Mouse (Mus musculus) lung, postnatal 4 days (tissue): Measurements from ENCODE around the gene Afap1.

Experiments
- DNase-seq, 2 experiments: peaks; one replicate each; pipeline ENCODE4 v3.0.0; 2021

Gene Afap1

DNA sequence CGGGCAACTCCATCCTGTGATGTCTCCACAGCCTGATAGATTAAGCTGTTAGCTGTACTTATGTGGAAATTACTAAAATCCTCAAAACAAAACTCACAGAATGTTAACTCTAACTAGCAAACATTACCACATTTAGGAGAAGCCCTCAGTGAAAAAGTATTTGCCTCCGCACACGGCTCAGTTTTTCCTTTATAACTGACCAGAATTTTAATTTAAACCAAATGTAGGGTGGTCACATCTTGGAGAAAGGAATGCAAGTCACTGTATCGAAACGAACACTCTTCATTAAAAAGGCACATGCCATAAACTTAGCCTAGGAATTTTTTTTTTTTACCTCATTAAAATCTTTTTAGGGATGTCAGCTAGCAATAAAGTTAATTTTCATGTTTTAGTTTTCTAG, 87.4 kb downstream of the Afap1 start:
- DNase-seq, result no peak

DNA sequence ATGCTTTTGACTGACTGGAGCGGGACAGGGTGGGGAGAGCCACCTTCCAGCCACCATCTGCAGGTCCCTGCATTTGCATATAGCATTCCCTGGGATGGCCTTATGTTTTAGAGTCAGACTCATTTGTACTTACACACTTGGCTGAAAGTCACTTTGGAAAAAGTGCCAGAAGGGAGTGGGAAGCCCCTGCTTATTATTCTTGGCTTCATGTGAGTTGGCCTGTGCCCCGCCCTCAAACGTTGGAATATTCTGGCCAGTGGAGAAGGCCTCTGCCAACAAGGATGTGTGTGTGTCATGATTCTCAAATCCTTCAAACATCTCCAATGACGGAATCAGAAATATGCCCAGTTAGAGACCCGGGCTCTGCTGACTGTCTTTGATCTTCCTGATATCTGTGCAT, 88.2 kb downstream of the Afap1 start:
- DNase-seq, result no peak

DNA sequence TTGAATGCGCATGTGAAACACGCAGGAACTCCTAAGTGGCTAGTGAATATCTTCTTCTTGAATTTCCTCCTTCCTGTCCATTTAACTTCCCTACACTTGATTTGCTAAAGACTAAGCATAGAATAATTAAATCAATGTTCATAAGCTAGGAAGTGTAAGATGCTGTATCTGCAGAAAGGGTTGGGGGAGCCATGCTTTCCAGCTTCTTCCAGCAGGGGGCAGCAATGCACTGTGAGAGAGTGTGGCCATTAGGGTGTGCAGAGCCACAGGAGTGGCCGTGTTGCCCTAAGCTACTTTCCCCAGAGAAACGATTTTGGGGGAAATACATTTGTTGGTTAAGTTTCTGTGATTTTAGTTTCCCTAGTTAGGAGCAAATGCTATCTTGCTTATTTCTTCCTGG, 88.9 kb downstream of the Afap1 start:
- peak; percentile 63 to 82 for DNase-seq

DNA sequence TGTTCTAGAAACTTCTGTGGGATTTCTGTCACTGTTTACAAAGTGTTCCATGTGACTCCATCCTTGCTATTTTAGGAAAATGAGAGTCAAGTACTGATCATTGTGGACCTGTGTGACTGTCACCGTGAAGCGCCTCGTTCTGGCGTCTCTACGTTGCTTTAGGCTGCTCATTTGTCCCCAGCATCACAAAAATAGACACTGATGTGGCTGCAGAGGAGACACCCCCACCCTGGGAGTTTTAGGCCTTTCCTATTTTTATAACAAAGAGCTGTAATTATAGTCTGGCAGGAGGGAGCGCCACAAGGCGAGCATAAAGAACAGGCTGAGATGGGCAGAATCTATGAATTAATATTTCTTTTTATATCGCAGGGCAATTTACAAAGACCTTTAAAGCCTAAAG, 92.5 kb downstream of the Afap1 start:
- DNase-seq, result no peak

DNA sequence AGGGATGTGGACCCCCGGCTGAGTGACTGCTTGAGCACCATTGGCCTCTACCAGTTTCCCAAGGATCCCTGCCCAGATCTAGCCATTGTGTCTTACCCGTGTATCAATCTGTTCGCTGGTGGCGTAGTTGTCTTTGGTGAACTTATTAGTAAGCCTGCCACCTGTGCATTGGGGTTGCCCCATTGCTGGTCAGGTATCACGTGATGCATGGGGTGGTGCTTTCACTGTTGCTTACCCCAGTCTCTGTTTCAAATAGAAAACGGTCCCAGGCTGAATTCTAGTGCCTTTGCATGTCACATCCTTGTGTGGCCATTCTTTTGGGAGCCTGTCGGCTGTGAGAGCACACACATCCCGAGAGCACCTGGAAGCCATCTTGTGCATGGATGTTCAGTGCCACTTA, 95.0 kb downstream of the Afap1 start:
- DNase-seq, result no peak

DNA sequence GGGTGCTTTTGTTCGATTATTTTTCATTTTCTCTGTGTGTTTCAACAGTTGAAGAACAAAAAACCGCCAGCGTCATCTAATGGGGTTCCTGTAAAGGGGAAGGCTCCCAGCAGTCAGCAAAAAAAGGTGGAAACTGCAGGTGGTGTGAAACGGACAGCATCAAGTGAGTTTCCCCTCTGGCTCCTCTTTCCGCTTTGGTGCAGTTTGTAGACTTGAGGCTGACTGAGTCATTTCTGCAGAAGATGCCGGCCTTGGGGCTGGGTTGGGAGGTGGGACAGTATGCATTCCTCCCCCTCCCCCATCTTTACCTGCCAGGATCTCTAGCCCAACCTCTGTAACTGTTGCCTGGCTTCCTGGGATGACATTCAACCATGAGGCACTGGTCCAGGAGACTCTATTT, 96.4 kb downstream of the Afap1 start:
- DNase-seq, result no peak

DNA sequence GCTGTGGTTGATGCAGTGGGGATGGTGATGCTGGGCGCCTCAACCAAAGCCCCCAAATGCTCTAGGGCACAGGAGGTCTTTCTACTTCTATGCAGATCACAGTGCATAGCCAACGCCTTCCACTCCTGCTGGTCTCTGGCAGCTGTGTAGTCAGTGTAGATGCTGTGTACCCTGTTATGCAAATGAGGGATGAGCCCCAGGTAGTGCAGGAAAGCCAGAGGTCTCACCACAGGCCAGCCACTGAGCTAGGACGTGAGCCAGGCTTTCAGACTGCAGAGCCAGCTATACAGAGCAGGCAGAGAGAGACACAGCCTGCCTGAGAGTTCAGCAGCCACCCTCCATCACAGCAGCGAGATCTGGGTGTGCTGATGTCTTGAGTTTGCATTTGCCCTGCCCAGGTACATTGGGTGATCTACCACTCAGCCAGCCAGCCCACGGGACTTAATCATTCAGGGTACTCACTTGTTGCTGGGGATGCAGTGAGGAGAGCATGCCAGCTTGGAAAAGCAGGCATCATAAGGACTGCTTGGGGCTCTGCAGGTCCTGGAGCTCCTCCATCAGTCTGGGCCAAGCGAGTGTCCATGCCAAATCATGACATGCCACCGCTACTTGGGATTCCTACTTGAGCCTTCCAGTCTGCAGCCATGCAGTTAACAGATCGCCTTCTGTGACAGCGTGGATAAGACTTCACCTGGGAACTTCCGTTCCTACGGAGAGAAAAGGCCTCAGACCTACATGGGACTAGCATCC, 97.0 kb downstream of the Afap1 start:
- DNase-seq, result no peak

DNA sequence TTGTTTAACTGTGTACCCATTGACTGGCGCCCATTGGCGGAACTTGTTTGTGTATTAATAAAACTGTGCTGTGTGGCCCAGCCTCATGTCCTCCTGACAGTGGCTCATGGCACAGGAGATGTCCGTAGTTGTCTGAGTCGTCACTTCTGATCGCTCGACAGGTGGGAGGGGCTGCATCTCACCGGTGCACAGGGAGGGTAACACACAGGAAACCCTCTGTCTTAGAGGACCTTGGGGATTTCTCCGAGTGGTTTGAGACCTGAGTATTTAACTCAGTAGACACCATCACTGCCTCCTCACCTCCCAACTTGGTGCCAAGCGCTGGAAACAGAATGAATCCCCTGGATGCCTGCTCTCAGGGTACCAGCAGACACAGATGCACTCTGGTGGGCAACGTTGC, 110.7 kb downstream of the Afap1 start:
- no peak for DNase-seq

DNA sequence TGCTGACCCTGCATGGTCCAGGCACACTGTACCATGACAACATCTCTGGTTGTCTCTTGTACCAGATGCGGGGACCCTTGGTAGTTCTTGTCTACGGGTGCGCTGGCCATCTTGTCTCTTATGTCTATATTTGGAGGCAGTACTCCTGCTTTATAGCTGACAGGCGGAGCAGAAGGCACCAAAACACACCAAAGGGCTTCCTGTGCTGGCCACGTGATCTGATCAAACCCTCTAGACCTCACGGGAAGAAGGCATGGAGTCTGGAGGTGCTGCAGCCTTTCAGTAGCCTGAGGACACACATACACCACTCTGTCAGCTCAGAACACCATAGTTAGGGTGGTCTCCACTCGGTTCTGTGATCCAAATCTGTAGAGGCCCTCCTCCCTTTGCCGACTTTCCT, 113.0 kb downstream of the Afap1 start:
- no peak for DNase-seq

DNA sequence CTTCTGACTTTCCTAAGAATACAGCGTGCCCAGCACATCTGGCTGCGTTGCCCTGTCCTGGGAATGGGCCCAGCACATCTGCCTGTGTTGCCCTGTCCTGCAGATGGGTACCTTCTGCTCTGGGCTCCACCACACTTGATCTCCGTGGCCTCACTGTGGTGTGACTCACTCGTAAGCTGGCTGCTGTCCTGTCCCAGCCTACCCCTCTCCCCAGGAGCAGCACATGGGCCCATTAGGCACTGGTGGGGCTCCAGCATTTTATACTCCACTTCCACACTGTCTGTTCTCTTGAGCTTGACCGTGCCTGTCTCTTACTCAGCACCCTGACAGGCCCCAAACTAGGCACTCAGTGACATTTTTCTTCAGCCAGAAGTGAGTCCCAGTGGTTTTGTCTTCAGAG, 113.5 kb downstream of the Afap1 start:
- no peak for DNase-seq

DNA sequence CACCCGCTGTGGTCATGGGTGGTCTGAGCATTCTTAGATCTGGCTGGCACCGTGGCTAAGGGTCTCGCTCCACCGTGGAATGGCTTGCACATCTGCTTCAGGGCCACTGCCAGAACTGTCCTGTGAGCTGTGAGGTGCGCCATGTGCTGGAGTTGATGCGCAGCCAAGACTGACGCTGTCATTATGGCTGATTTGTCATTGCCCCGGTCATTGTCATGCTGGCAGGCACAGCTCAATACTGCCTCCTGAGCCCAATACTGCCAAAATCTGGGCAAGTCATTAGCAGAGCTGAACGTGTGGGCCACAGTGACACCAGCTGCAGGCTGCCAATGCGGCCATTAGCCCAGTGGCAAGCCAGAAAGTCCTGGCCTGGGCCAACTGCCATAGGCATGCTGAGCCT, 114.5 kb downstream of the Afap1 start:
- no peak for DNase-seq

DNA sequence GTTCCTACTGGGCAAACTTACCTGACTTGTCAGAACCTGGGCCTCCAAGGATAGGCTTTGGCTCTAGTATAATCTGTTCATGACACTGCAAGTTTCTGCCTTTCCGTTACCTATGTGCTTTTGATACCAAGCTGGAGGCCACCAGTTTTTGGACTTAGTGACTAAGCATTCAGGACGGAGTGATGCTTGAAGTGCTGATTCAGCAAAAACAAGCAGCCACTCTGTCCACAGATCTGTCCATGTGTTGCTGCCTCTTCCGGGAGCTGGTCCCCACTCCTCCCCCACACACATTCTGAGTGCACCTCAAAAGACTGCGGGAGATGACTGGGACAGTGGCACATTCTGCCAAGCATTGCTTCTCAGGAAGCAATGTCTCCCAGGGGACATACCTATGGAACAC, 116.3 kb downstream of the Afap1 start:
- DNase-seq, result no peak

DNA sequence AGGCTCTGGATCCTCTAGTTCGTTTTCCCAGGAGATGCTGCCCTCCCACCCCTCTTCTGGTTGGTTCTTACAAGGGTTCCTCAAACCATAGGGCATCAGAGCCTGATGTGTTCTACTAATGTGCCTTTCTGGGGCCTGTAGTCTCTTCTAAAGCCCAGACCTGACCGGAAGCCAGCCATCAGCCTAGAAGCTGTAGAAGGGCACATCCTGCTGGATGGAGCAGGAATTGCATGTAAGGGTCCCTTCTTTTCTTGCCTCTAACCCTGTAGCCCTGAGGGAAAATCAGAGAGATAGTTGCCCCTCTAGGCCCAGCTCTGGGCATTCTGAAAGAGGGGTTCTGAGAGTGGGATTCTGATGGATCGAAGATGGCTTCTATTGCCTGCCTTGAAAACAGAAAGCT, 125.2 kb downstream of the Afap1 start:
- DNase-seq, result no peak

DNA sequence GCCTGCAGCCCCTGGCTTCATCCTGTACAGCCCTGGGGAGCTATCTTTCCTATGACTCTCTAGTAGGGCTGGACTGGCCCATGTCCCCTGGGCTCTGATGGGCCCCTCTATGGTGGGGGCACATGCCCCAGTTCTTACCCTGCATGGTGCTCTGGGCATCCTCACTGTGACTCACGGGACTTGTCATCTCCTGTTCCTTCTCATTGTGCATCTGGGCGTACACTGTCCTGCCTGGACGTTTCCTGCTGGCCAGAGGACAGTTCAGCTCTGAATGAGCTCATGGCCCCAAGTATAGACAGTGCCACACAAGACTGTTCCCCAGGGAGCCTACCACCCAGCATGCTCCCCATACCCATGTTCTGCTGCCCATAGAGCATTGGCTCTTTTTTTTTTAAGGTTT, 128.0 kb downstream of the Afap1 start:
- no peak for DNase-seq

DNA sequence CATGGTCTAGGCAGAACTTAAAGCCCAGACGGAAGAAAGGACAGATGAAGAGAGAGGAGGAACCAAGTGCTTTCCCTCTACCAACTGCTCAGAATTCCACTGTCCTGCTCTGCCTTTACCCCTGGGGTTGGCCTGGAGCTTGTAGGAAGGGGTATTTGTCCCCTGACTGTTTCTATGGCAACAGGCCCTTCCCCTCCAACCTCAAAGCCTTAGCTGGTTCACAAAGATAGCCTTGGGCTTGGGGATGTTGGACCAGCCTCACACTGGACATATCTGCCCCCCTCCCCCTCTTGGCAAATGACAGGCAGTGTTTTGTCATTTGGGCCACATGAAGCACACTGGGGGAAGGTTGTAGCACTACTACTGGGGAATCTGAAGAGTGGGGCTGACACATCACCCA, 129.2 kb downstream of the Afap1 start:
- DNase-seq, result no peak

DNA sequence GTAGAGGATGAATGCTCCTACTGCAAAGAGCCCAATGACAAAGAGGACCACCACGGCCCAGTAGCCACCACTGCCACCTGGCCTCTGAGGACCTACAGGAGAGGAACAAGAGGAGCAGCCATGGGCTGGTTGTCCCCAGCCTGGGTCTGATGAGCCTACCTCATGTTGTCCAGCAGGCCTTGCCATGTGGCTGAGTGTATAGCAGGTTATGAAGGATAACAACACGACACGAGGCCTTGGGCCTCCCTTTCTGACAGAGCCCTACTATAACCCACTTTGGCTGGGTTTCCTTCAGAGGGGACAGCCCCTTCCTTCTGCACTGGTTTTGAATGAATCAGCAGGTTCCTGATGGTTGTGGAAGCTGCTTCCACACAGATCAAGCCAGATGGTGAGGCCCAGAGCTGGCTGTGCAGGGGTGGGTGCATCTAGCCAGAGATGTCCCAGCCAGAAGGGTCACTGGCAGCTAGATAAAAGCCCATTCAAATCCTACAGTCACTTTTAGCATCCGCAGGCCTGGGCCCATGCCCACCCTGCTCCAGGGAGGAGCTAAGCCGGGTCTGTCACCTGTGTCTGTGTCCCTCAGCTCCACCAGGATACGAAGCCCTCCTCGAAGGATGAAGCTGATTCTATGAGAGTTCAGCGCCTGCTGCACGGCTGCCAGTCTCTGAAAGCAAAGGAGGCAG, 131.0 kb downstream of the Afap1 start:
- DNase-seq, result no peak

DNA sequence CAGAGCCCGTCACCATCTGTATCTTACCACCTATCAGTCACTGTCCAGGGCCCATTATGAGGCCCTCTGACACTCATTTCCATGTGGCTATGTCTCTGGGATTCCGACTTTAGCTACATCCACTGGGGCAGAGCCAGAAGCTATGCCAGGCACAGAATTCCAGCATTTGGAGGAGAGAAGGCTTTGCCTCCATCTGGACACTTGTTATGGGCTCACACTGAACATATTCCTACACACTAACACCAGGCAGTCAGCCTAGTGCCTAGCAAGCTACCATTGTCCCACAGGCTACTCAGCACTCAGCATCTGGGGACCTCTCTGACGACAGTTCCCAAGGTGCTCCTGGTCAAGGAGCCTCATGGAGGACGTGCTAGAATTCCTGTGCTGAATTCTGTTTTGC, 132.0 kb downstream of the Afap1 start:
- DNase-seq, result no peak

DNA sequence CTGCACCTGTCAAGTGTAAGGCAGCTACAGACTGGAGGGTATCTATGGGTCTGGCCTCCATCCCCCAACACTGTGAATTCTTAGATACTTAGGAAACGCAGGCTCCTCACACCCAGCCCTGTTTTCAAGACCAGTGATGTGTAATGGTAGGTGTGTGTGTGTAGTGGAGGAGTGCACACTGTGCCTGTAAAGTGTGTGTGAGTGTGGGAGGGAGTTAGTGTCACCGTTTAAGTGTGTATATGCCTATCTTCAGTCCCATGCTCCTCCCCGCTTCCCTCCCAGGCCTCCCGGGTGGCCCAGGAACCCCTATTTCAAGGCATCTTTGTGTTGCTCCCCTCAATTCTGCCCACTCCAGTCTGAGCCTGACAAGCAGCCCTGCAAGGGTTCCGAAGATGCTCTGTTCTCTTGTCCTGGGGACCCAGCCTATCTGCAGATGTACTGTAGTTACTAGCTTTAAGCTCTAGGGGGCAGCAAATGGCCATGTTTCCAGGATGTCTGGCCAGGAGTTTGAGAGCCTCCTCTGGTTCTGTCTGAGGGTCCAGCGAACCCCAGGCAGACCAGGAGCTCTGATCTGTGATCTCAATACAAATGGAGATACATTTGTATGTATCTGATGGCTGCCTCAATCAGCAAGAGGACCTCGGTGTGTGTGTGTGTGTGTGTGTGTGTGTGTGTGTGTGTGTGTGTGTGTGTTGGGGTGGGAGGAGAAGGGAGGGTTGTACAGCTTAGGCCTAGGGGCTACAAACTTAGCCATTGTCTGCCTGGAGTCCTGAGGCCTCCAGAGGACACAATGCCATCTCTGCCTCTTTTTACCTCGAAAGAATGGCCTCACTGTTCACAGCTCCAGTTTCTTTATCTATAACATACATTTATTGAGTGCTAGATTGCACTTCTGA, 140.7 kb downstream of the Afap1 start:
- peak in 1 of 2 experiments; percentile 63 for DNase-seq

DNA sequence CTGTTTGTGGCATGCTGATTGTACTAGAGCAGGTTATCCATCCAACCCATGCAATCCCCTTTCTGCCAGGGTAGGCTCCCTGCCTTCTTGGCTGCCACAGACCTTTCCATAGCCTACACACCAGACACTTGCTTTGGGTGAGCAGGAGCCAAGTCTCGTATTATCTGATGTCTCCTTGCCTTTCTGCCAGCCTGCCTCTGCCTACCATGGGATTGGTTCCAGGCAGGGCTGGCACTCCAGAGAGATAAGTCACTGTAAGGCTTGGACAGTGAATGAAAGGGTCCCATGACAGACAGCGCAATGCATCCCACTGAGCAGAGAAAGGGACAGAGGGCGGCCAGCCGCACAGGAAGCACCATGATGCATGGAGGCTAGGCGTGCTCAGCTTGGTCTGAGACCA, 146.5 kb downstream of the Afap1 start:
- DNase-seq, result no peak

DNA sequence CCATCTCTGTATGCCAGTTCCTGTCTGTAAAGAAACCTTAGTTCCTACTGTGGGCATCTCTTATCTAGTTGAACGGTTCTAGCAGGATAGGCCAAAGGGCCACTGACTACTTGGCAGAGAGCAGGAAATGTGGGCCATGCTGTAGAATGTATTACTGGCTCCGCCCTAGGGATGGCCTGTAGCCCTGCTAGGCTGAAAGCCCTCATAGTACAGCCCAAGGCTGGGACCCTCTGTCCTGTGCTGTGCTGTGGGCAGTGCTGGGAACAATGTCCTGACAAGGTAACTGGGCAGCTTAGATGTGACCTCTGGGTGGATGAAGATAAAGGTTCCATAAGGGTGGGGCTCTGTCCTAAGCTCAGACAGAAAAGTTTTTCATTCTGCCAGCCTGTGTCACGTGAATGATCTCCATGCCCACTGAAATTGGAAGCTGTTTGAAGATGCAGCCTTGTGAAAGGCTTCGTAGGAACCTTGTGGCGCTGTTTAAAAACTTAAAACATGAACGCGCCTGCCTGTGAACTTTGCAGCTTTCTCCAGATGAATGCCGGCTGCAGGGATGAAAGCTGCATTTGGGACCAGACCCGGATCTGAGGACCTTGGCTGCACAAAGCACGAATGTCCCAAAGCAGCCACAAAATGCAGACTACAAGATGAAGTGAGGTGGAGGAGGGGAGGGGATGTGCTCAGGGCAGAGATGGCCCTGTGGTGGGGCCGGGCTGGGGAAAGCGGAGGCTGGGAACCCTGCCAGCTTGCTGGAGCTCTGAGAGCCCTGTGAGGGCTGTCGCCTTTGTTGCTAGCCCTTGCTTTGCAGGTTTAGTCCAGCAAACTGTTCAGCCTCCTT, 147.5 kb downstream of the Afap1 start:
- peak; percentile 67 to 82 for DNase-seq

DNA sequence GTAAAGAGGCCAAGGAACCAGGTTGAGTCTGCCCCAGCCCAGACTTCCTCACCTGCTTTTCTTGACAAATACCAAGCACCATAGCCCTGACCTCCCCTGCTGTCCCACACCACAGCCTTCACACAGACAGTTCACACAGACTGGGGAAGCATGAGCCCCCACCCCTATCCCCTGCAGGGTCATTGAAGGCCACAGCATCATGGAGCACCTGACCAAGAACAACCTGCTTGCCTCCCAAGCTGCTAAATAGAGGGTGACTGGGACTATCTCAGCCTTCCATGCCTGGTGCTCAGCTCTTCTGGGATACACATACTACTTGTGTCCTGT, 148.1 kb downstream of the Afap1 start:
- DNase-seq, result no peak

DNA sequence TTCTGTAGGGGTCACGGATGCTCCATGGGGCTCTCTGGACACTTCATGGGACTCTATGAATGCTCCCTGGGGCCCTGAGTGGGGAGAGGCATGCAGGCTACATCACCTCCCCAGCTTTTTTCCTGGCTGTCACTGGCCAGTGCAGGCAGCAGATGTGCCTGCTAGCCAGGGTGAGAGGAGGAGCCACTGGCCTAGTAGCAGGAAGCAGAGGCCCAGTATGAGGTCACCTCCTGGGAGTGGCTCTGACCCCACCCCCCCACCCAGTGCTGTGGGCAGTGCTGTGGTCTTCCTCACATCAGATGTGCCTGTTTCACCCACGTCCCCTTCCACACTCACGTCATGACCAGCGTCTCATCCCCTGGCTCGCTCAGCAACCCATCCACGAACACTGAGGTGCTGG, 148.6 kb downstream of the Afap1 start:
- DNase-seq, result no peak

DNA sequence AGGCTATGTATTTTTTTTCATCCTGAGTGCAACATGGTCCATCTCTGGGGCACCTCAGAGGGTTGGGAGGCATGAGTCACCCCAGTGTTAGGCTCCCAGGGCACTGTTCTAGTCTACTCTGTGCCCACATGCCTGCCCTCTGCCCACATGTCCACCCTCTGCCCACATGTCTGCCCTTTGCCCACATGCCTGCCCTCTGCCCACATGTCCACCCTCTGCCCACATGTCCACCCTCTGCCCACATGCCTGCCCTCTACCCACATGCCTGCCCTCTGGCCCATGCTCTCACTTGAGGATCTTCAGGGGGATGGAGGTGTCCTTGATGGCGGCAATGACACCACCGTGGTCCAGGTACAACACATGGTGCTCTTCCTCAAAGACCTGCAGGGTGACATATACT, 150.0 kb downstream of the Afap1 start:
- DNase-seq, result no peak
